Mouse (Mus musculus): ENCODE data around the gene Akip1. TPM values are rescaled to one million over a fixed set of nuclear protein-coding genes. Genes with fewer than 3 reads are reported as not detected.

Gene Akip1
- polyA plus RNA-seq, 1 experiment from 2014 or later, result 32.7 TPM

DNA sequence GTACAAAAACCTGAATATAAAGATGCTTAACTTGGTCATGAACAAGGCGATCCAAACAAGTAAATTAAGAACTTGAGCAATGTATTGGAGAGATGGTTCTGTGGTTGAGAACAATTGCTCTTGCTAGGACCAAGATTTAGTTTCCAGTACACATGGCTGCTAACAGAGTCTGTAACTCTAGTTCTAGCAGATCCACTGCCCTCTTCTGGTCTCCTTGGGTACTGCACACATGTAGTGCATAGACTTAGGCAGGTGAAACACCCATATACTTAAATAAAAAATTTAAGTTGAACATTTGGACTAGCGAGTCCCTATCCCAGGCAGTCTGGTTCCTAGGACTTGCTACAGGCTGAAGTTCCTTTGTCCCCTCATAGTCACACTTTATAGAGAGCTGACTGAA, 19.1 kb downstream of the Akip1 start:
- H3K36me3 ChIP-seq (ENCODE audit: control insufficient read depth, insufficient read depth), result no peaks in the 10 kb centered on the region
- WGBS, result 99% methylated on average over 2 of the region's 2 CpGs
- H3K27ac ChIP-seq (ENCODE audit: low read length), result no peak overlapping the region
- ATAC-seq (replicated peaks; ENCODE audit: extremely low read depth, insufficient read depth, low FRiP score), result no peak
- peaks cover 3% of the 10 kb centered on the region for H3K9me3 ChIP-seq (replicated peaks; ENCODE audit: control insufficient read depth, low read length)
- H3K9ac ChIP-seq (ENCODE audit: low read length), result no peak overlapping the region
- no peaks in the 10 kb centered on the region for H3K4me1 ChIP-seq (ENCODE audit: control insufficient read depth, insufficient read depth, low read length)
- no peaks in the 10 kb centered on the region for H3K27me3 ChIP-seq (ENCODE audit: control insufficient read depth, insufficient read depth, low read length)
- no peak overlapping the region for H3K4me2 ChIP-seq (ENCODE audit: low read depth, low read length)
- H3K4me3 ChIP-seq (ENCODE audit: low read length), result no peak overlapping the region

DNA sequence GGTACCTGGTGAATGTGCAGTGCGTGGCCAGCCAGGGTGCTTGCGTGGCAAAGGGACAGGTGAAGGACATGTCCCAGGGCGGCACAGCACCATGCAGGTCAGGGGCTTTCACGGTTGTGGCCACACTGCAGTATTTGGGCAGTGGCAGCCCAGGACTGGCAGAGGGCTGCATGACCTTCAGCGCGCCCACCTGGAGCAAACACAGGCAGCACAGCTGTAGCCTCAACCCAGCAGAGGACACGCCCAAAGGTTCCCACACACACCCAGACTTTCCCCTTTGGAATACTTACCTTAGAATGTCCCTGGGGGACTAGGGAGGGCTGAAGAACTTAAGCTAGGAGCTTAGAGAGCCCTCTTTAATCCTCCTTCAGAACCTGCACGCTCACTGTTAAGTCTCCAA, 19.6 kb downstream of the Akip1 start:
- Histone ChIP-seq H3K4me3 (ENCODE audit: low read length) (no peak overlapping the region), H3K36me3 (ENCODE audit: control insufficient read depth, insufficient read depth) (no peaks in the 10 kb centered on the region)
- 93% methylated on average over 8 of the region's 8 CpGs for WGBS

GRCm38 (mm10) chr7:109723697-109724096, 20.2 kb downstream of the Akip1 start, which contains the start of gene BC051019:
Gene BC051019, minus strand, starts transcription at chr7:109723850.
- Histone ChIP-seq H3K36me3 (ENCODE audit: control insufficient read depth, insufficient read depth) (no peaks in the 10 kb centered on the region), H3K4me2 (ENCODE audit: low read depth, low read length) (no peak within 1 kb of the TSS), H3K9ac (ENCODE audit: low read length) (no peak within 1 kb of the TSS), H3K4me1 (ENCODE audit: control insufficient read depth, insufficient read depth, low read length) (no peaks in the 10 kb centered on the region; the same call in 1 of the 2 replicates), H3K9me3 (replicated peaks; ENCODE audit: control insufficient read depth, low read length) (peaks cover 3% of the 10 kb centered on the region), H3K27ac (ENCODE audit: low read length) (no peak within 1 kb of the TSS), H3K4me3 (ENCODE audit: low read length) (no peak within 1 kb of the TSS), H3K27me3 (ENCODE audit: control insufficient read depth, insufficient read depth, low read length) (no peaks in the 10 kb centered on the region)
- ATAC-seq (replicated peaks; ENCODE audit: extremely low read depth, insufficient read depth, low FRiP score), result no peak
- WGBS, result 86% methylated on average over 5 of the region's 5 CpGs

More for the DNA sequence above, 19.6 kb downstream of the Akip1 start:
- Histone ChIP-seq H3K27me3 (ENCODE audit: control insufficient read depth, insufficient read depth, low read length) (no peaks in the 10 kb centered on the region), H3K4me1 (ENCODE audit: control insufficient read depth, insufficient read depth, low read length) (no peaks in the 10 kb centered on the region), H3K4me2 (ENCODE audit: low read depth, low read length) (no peak overlapping the region), H3K9me3 (replicated peaks; ENCODE audit: control insufficient read depth, low read length) (peaks cover 3% of the 10 kb centered on the region), H3K27ac (ENCODE audit: low read length) (no peak overlapping the region), H3K9ac (ENCODE audit: low read length) (no peak overlapping the region)
- ATAC-seq (replicated peaks; ENCODE audit: extremely low read depth, insufficient read depth, low FRiP score), result no peak

GRCm38 (mm10) chr7:109731626-109732025, 28.1 kb downstream of the Akip1 start, which contains the start of gene Ascl3:
Gene Ascl3, minus strand, starts transcription at chr7:109731726.
- no peak for ATAC-seq (replicated peaks; ENCODE audit: extremely low read depth, insufficient read depth, low FRiP score)
- Histone ChIP-seq H3K9ac (ENCODE audit: low read length) (no peak within 1 kb of the TSS), H3K4me2 (ENCODE audit: low read depth, low read length) (no peak within 1 kb of the TSS), H3K4me1 (ENCODE audit: control insufficient read depth, insufficient read depth, low read length) (peaks cover 2% of the 10 kb centered on the region; the same call in 1 of the 2 replicates), H3K27me3 (ENCODE audit: control insufficient read depth, insufficient read depth, low read length) (no peaks in the 10 kb centered on the region), H3K9me3 (replicated peaks; ENCODE audit: control insufficient read depth, low read length) (no peaks in the 10 kb centered on the region), H3K36me3 (ENCODE audit: control insufficient read depth, insufficient read depth) (peaks cover 17% of the 10 kb centered on the region), H3K27ac (ENCODE audit: low read length) (no peak within 1 kb of the TSS), H3K4me3 (ENCODE audit: low read length) (no peak within 1 kb of the TSS)
- WGBS, result 91% methylated on average over 5 of the region's 5 CpGs

DNA sequence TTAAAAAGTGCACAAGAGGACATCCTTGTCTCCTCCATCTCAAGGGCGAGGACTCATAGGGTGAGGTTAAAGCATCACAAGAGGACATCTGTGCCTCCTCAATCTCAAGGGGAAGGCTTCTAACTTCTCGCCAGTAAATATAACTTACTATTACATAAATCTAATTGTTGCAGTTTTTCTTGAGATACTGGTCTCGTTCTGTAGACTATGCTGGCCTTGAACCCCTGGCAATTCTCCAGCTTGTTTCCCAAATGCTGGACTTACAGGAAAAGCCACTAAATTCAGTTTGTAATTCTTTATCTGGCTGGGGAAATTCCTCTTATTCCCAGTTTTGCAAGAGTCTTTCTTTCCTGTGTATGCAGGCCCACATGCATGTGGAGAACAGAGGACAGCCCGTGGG, 31.3 kb downstream of the Akip1 start:
- no peaks in the 10 kb centered on the region for H3K27me3 ChIP-seq (ENCODE audit: control insufficient read depth, insufficient read depth, low read length)
- no peaks in the 10 kb centered on the region; the same call in 1 of the 2 replicates for H3K4me1 ChIP-seq (ENCODE audit: control insufficient read depth, insufficient read depth, low read length)
- 79% methylated on average over 4 of the region's 4 CpGs for WGBS
- no peak overlapping the region for H3K9ac ChIP-seq (ENCODE audit: low read length)
- H3K36me3 ChIP-seq (ENCODE audit: control insufficient read depth, insufficient read depth), result peaks cover 22% of the 10 kb centered on the region
- no peak for ATAC-seq (replicated peaks; ENCODE audit: extremely low read depth, insufficient read depth, low FRiP score)
- H3K4me2 ChIP-seq (ENCODE audit: low read depth, low read length), result no peak overlapping the region
- H3K9me3 ChIP-seq (replicated peaks; ENCODE audit: control insufficient read depth, low read length), result no peaks in the 10 kb centered on the region
- no peak overlapping the region for H3K27ac ChIP-seq (ENCODE audit: low read length)
- H3K4me3 ChIP-seq (ENCODE audit: low read length), result no peak overlapping the region

- no peaks in the 10 kb centered on the region for H3K9me3 ChIP-seq (replicated peaks; ENCODE audit: control insufficient read depth, low read length)
- ATAC-seq (replicated peaks; ENCODE audit: extremely low read depth, insufficient read depth, low FRiP score), result no peak
- no peak overlapping the region for H3K4me2 ChIP-seq (ENCODE audit: low read depth, low read length)
- H3K27ac ChIP-seq (ENCODE audit: low read length), result no peak overlapping the region
- 56% methylated on average over 5 of the region's 5 CpGs for WGBS
- no peak overlapping the region for H3K9ac ChIP-seq (ENCODE audit: low read length)
- H3K27me3 ChIP-seq (ENCODE audit: control insufficient read depth, insufficient read depth, low read length), result no peaks in the 10 kb centered on the region
- peaks cover 50% of the 10 kb centered on the region for H3K36me3 ChIP-seq (ENCODE audit: control insufficient read depth, insufficient read depth)
- H3K4me3 ChIP-seq (ENCODE audit: low read length), result no peak overlapping the region
- no peaks in the 10 kb centered on the region for H3K4me1 ChIP-seq (ENCODE audit: control insufficient read depth, insufficient read depth, low read length)
Measured at GRCm38 (mm10) chr7:109739822-109740370, 36.4 kb downstream of the Akip1 start.

- ATAC-seq (replicated peaks; ENCODE audit: extremely low read depth, insufficient read depth, low FRiP score), result no peak
- no peak overlapping the region for H3K9ac ChIP-seq (ENCODE audit: low read length)
- no peak overlapping the region for H3K27ac ChIP-seq (ENCODE audit: low read length)
- H3K36me3 ChIP-seq (ENCODE audit: control insufficient read depth, insufficient read depth), result peaks cover 47% of the 10 kb centered on the region
- no peak overlapping the region for H3K4me2 ChIP-seq (ENCODE audit: low read depth, low read length)
- H3K9me3 ChIP-seq (replicated peaks; ENCODE audit: control insufficient read depth, low read length), result no peaks in the 10 kb centered on the region
- H3K4me1 ChIP-seq (ENCODE audit: control insufficient read depth, insufficient read depth, low read length), result no peaks in the 10 kb centered on the region
- WGBS, result 96% methylated on average over 1 of the region's 1 CpGs
- no peaks in the 10 kb centered on the region for H3K27me3 ChIP-seq (ENCODE audit: control insufficient read depth, insufficient read depth, low read length)
- no peak overlapping the region for H3K4me3 ChIP-seq (ENCODE audit: low read length)
Measured at GRCm38 (mm10) chr7:109741060-109741459, 37.6 kb downstream of the Akip1 start.

GRCm38 (mm10) chr7:109741703-109742102, 38.2 kb downstream of the Akip1 start:
- H3K9ac ChIP-seq (ENCODE audit: low read length), result no peak overlapping the region
- H3K27me3 ChIP-seq (ENCODE audit: control insufficient read depth, insufficient read depth, low read length), result no peaks in the 10 kb centered on the region
- 82% methylated on average over 4 of the region's 4 CpGs for WGBS
- H3K4me2 ChIP-seq (ENCODE audit: low read depth, low read length), result no peak overlapping the region
- no peak for ATAC-seq (replicated peaks; ENCODE audit: extremely low read depth, insufficient read depth, low FRiP score)
- H3K36me3 ChIP-seq (ENCODE audit: control insufficient read depth, insufficient read depth), result peaks cover 43% of the 10 kb centered on the region
- no peak overlapping the region for H3K4me3 ChIP-seq (ENCODE audit: low read length)
- H3K27ac ChIP-seq (ENCODE audit: low read length), result no peak overlapping the region
- no peaks in the 10 kb centered on the region for H3K4me1 ChIP-seq (ENCODE audit: control insufficient read depth, insufficient read depth, low read length)
- no peaks in the 10 kb centered on the region for H3K9me3 ChIP-seq (replicated peaks; ENCODE audit: control insufficient read depth, low read length)

DNA sequence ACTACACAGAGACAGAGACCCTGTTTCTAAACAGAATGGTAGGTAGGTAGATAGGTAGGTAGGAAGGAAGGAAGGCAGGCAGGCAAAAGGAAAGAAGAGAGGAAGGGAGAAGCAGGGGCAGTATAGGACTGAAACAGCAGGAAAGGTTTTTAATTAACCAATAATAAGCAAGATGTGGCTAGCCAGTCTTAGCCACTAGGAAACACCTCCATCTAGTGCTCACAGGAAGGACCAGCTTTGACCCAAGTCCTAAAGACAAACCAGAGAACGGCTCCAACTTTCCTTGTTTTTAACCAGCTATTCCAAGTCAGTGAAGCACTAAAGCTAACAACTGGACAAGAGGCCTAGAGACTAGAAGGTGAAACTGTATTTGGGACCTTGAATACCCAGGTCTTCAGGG, 44.3 kb downstream of the Akip1 start:
- H3K9ac ChIP-seq (ENCODE audit: low read length), result no peak overlapping the region

More for the DNA sequence above, 44.3 kb downstream of the Akip1 start:
- Histone ChIP-seq H3K27ac (ENCODE audit: low read length) (no peak overlapping the region), H3K27me3 (ENCODE audit: control insufficient read depth, insufficient read depth, low read length) (no peaks in the 10 kb centered on the region), H3K4me2 (ENCODE audit: low read depth, low read length) (no peak overlapping the region), H3K4me1 (ENCODE audit: control insufficient read depth, insufficient read depth, low read length) (peaks cover 9% of the 10 kb centered on the region), H3K9me3 (replicated peaks; ENCODE audit: control insufficient read depth, low read length) (no peaks in the 10 kb centered on the region), H3K4me3 (ENCODE audit: low read length) (no peak overlapping the region), H3K36me3 (ENCODE audit: control insufficient read depth, insufficient read depth) (peaks cover 22% of the 10 kb centered on the region)
- 49% methylated on average over 1 of the region's 1 CpGs for WGBS
- ATAC-seq (replicated peaks; ENCODE audit: extremely low read depth, insufficient read depth, low FRiP score), result no peak

Measured in heart, embryonic 16.5 days (tissue).